Mouse (Mus musculus) midbrain, postnatal 0 days (tissue): ENCODE measurements around the gene Rcan3. TPM values are rescaled to one million over a fixed set of nuclear protein-coding genes. Genes with fewer than 3 reads are reported as not detected.
A peak's percentile ranks its signal among the peaks of the same experiment; 100 is the strongest.

Experiments
- ATAC-seq: fragments of 200-750 bp; cut with Nextera tagmentation; 2 replicates; pipeline ENCODE4 v1.8.0; 2017; ENCODE audit warnings: moderate number of reproducible peaks, mild to moderate bottlenecking, moderate TSS enrichment, moderate library complexity; ENCODE audit not compliant: low FRiP score
- DNase-seq: peaks from one replicate; pipeline ENCODE4 v3.0.0-alpha.2; 2015; ENCODE audit warnings: low spot score
- H3K27ac ChIP-seq: fragments of 300-500 bp; sonication (generic); 2 replicates; pipeline ENCODE4 v1.5.1; 2014; ENCODE audit warnings: low read depth, mild to moderate bottlenecking, low read length, mixed read lengths
- H3K27me3 ChIP-seq: fragments of 300-500 bp; sonication (generic); 2 replicates; pipeline ENCODE4 v1.6.1; 2014; ENCODE audit warnings: low read length, control low read depth, mixed read lengths; ENCODE audit not compliant: insufficient read depth
- H3K36me3 ChIP-seq: fragments of 300-500 bp; sonication (generic); 2 replicates; pipeline ENCODE4 v1.6.1; 2014; ENCODE audit warnings: low read length, control low read depth, mixed read lengths; ENCODE audit not compliant: insufficient read depth
- H3K4me1 ChIP-seq: fragments of 300-500 bp; sonication (generic); 2 replicates; pipeline ENCODE4 v1.6.1; 2014; ENCODE audit warnings: mild to moderate bottlenecking, control low read depth, antibody characterized with exemption, low read length, mixed read lengths; ENCODE audit not compliant: insufficient read depth
- H3K4me2 ChIP-seq: fragments of 300-500 bp; sonication (generic); 2 replicates; pipeline ENCODE4 v1.6.1; 2014; ENCODE audit warnings: low read depth, mild to moderate bottlenecking, low read length, mixed read lengths; ENCODE audit not compliant: poor library complexity, severe bottlenecking
- H3K4me3 ChIP-seq: fragments of 300-500 bp; sonication (generic); 2 replicates; pipeline ENCODE4 v1.5.1; 2014; ENCODE audit warnings: low read depth, mild to moderate bottlenecking, low read length, moderate library complexity
- H3K9ac ChIP-seq: fragments of 300-500 bp; sonication (generic); replicated peaks from 2 replicates; pipeline ENCODE4 v1.6.1; 2014; ENCODE audit warnings: mild to moderate bottlenecking, low read length, moderate library complexity, mixed read lengths; ENCODE audit not compliant: poor library complexity, severe bottlenecking
- H3K9me3 ChIP-seq: fragments of 300-500 bp; sonication (generic); 2 replicates; pipeline ENCODE4 v1.6.1; 2016; ENCODE audit warnings: low read length, control low read depth
- CTCF ChIP-seq: IDR thresholded peaks from 2 replicates; pipeline ENCODE4 v1.5.1; 2016; ENCODE audit warnings: antibody characterized with exemption, mild to moderate bottlenecking
- WGBS: fragments of 180-500 bp; shearing (Covaris S2); extraction: QIAGEN DNeasy Blood & Tissue Kit; methylation state at CpG from one replicate; pipeline ENCODE4 v1.1.7; 2014; 5-methylcytosine and 5-hydroxymethylcytosine counted together
- polyA plus RNA-seq: library from polyadenylated mRNA; unstranded; fragments of >200 nt; fragmentation: Nextera tagmentation; extraction: Ambion mirVana; gene quantifications from 2 replicates; pipeline ENCODE4 v1.2.1, GENCODE M21; 2015
- total RNA-seq: library from RNA; depleted of rRNA; stranded (reverse); fragments of >200 nt; gene quantifications from 2 replicates; pipeline ENCODE4 v1.2.3, GENCODE M21; 2014

Rcan3 gene
- total and polyA plus RNA-seq, 2 experiments from 2014 or later: 67.7 to 89.6 TPM

- DNase-seq: no peak
- H3K4me1 ChIP-seq: no peaks in the 10 kb centered on the region
Measured at GRCm38 (mm10) chr4:135420961-135421360, 12.7 kb downstream of the Rcan3 start.

GRCm38 (mm10) chr4:135420416-135420815 lies 13.2 kb downstream of the Rcan3 start:
- no peaks in the 10 kb centered on the region for H3K4me1 ChIP-seq
- H3K36me3 ChIP-seq: peaks cover 53% of the 10 kb centered on the region
- no peak for DNase-seq
- TF ChIP-seq CTCF: no peak
- no peak overlapping the region for H3K4me3 ChIP-seq
- H3K27ac ChIP-seq: no peak overlapping the region
- H3K4me2 ChIP-seq: no peak overlapping the region
- no peak for ATAC-seq
- H3K9me3 ChIP-seq: no peaks in the 10 kb centered on the region
- no peaks in the 10 kb centered on the region for H3K27me3 ChIP-seq
- 81% methylated on average over 11 of the region's 11 CpGs for WGBS
- H3K9ac ChIP-seq: no peak overlapping the region

More at GRCm38 (mm10) chr4:135420961-135421360, 12.7 kb downstream of the Rcan3 start:
- H3K4me2 ChIP-seq: no peak overlapping the region
- 96% methylated on average over 13 of the region's 13 CpGs for WGBS
- no peak for TF ChIP-seq CTCF
- no peak overlapping the region for H3K4me3 ChIP-seq
- ATAC-seq: no peak
- no peak overlapping the region for H3K9ac ChIP-seq
- H3K36me3 ChIP-seq: peaks cover 48% of the 10 kb centered on the region
- H3K9me3 ChIP-seq: no peaks in the 10 kb centered on the region
- H3K27ac ChIP-seq: no peak overlapping the region
- no peaks in the 10 kb centered on the region for H3K27me3 ChIP-seq

- Histone ChIP-seq H3K9me3 (no peaks in the 10 kb centered on the region), H3K36me3 (peaks cover 55% of the 10 kb centered on the region), H3K4me3 (no peak overlapping the region), H3K27me3 (no peaks in the 10 kb centered on the region), H3K4me2 (no peak overlapping the region), H3K27ac (no peak overlapping the region), H3K4me1 (no peaks in the 10 kb centered on the region), H3K9ac (no peak overlapping the region)
- WGBS: 91% methylated on average over 21 of the region's 21 CpGs
- TF ChIP-seq CTCF: no peak
- DNase-seq (no peak), ATAC-seq (no peak)
Measured at GRCm38 (mm10) chr4:135419996-135420395, 13.7 kb downstream of the Rcan3 start.

GRCm38 (mm10) chr4:135416367-135416766 lies 17.3 kb downstream of the Rcan3 start:
- Histone ChIP-seq H3K36me3 (peaks cover 74% of the 10 kb centered on the region), H3K4me1 (no peaks in the 10 kb centered on the region), H3K4me2 (no peak overlapping the region), H3K4me3 (no peak overlapping the region), H3K27ac (no peak overlapping the region), H3K27me3 (no peaks in the 10 kb centered on the region), H3K9ac (no peak overlapping the region), H3K9me3 (no peaks in the 10 kb centered on the region)
- no peak for TF ChIP-seq CTCF
- ATAC-seq (no peak), DNase-seq (no peak)
- WGBS: 93% methylated on average over 21 of the region's 21 CpGs

GRCm38 (mm10) chr4:135413491-135413890 lies 20.2 kb downstream of the Rcan3 start:
- Histone ChIP-seq H3K27ac (no peak overlapping the region), H3K27me3 (no peaks in the 10 kb centered on the region), H3K36me3 (peaks cover 52% of the 10 kb centered on the region), H3K4me2 (no peak overlapping the region), H3K4me1 (no peaks in the 10 kb centered on the region), H3K4me3 (no peak overlapping the region), H3K9ac (no peak overlapping the region), H3K9me3 (no peaks in the 10 kb centered on the region)
- WGBS: 84% methylated on average over 8 of the region's 8 CpGs
- no peak for DNase-seq
- no peak for ATAC-seq
- no peak for TF ChIP-seq CTCF

GRCm38 (mm10) chr4:135411633-135412032 lies 22.0 kb downstream of the Rcan3 start:
- Histone ChIP-seq H3K27me3 (no peaks in the 10 kb centered on the region), H3K4me2 (no peak overlapping the region), H3K4me3 (no peak overlapping the region), H3K27ac (no peak overlapping the region), H3K36me3 (peaks cover 39% of the 10 kb centered on the region), H3K9ac (no peak overlapping the region), H3K4me1 (no peaks in the 10 kb centered on the region), H3K9me3 (no peaks in the 10 kb centered on the region)
- ATAC-seq (no peak), DNase-seq (peak; percentile 60)
- WGBS: 43% methylated on average over 4 of the region's 4 CpGs
- peak; percentile 83 for TF ChIP-seq CTCF
